Mouse (Mus musculus) hindbrain, postnatal 0 days (tissue): ENCODE measurements around the gene Hsd11b2. TPM values are rescaled to one million over a fixed set of nuclear protein-coding genes. Genes with fewer than 3 reads are reported as not detected.

Source experiments
- ATAC-seq: fragments of 200-750 bp; cut with Nextera tagmentation; 2 replicates; pipeline ENCODE4 v1.8.0; 2017; ENCODE audit warnings: mild to moderate bottlenecking, moderate TSS enrichment, moderate library complexity
- DNase-seq: peaks from one replicate; pipeline ENCODE4 v3.0.0-alpha.2; 2015; ENCODE audit warnings: low spot score
- H3K27ac ChIP-seq: fragments of 300-500 bp; sonication (generic); 2 replicates; pipeline ENCODE4 v1.5.1; 2014; ENCODE audit warnings: mild to moderate bottlenecking
- H3K27me3 ChIP-seq: fragments of 300-500 bp; sonication (generic); 2 replicates; pipeline ENCODE4 v1.6.1; 2014; ENCODE audit warnings: low read length, mixed read lengths; ENCODE audit not compliant: insufficient read depth
- H3K36me3 ChIP-seq: fragments of 300-500 bp; sonication (generic); 2 replicates; pipeline ENCODE4 v1.6.1; 2014; ENCODE audit warnings: low read length, mixed read lengths; ENCODE audit not compliant: insufficient read depth
- H3K4me1 ChIP-seq: fragments of 300-500 bp; sonication (generic); 2 replicates; pipeline ENCODE4 v1.6.1; 2014; ENCODE audit warnings: antibody characterized with exemption, low read length, mixed read lengths; ENCODE audit not compliant: insufficient read depth
- H3K4me2 ChIP-seq: fragments of 300-500 bp; sonication (generic); 2 replicates; pipeline ENCODE4 v1.6.1; 2014; ENCODE audit warnings: low read depth, mild to moderate bottlenecking, low read length, moderate library complexity, mixed read lengths
- H3K4me3 ChIP-seq: fragments of 300-500 bp; sonication (generic); 2 replicates; pipeline ENCODE4 v1.5.1; 2014; ENCODE audit warnings: low read length
- H3K9ac ChIP-seq: fragments of 300-500 bp; sonication (generic); replicated peaks from 2 replicates; pipeline ENCODE4 v1.6.1; 2014; ENCODE audit warnings: mild to moderate bottlenecking, low read length, moderate library complexity, mixed read lengths
- H3K9me3 ChIP-seq: fragments of 300-500 bp; sonication (generic); 2 replicates; pipeline ENCODE4 v1.6.1; 2016; ENCODE audit warnings: low read length, mixed read lengths
- CTCF ChIP-seq: IDR thresholded peaks from 2 replicates; pipeline ENCODE4 v1.5.1; 2016; ENCODE audit warnings: antibody characterized with exemption, control low read depth, low read depth
- WGBS: fragments of 180-500 bp; shearing (Covaris S2); extraction: QIAGEN DNeasy Blood & Tissue Kit; methylation state at CpG from one replicate; pipeline ENCODE4 v1.1.7; 2014; 5-methylcytosine and 5-hydroxymethylcytosine counted together
- polyA plus RNA-seq: library from polyadenylated mRNA; unstranded; fragments of >200 nt; fragmentation: Nextera tagmentation; extraction: Ambion mirVana; gene quantifications from 2 replicates; pipeline ENCODE4 v1.2.1, GENCODE M21; 2015
- total RNA-seq: library from RNA; depleted of rRNA; stranded (reverse); fragments of >200 nt; gene quantifications from 2 replicates; pipeline ENCODE4 v1.2.3, GENCODE M21; 2014

Hsd11b2 gene
- total and polyA plus RNA-seq, 2 experiments from 2014 or later: 6.3 to 9.9 TPM

- no peaks in the 10 kb centered on the region for H3K9me3 ChIP-seq
- H3K4me1 ChIP-seq: no peaks in the 10 kb centered on the region
- H3K36me3 ChIP-seq: 0 out of 2 replicates have a peak, but pooled peaks cover 3% of the 10 kb centered on the region
- no peak overlapping the region for H3K27ac ChIP-seq
- no peak overlapping the region for H3K9ac ChIP-seq
- H3K4me3 ChIP-seq: no peak overlapping the region
- DNase-seq (peak; percentile 62), ATAC-seq (peak; percentile 74)
- no peak overlapping the region for H3K4me2 ChIP-seq
- no peaks in the 10 kb centered on the region for H3K27me3 ChIP-seq
- 40% methylated on average over 14 of the region's 14 CpGs for WGBS
- peak; percentile 83 for TF ChIP-seq CTCF
Measured at GRCm38 (mm10) chr8:105483212-105484029, 35.1 kb upstream of the Hsd11b2 start.

- TF ChIP-seq CTCF: no peak
- no peaks in the 10 kb centered on the region for H3K4me1 ChIP-seq
- WGBS: 47% methylated on average over 3 of the region's 3 CpGs
- H3K4me3 ChIP-seq: no peak overlapping the region
- 0 out of 2 replicates have a peak, but pooled peaks cover 3% of the 10 kb centered on the region for H3K36me3 ChIP-seq
- H3K4me2 ChIP-seq: no peak overlapping the region
- H3K9me3 ChIP-seq: no peaks in the 10 kb centered on the region
- ATAC-seq: no peak; the same call in 1 of the 2 replicates
- H3K27ac ChIP-seq: no peak overlapping the region
- no peak overlapping the region for H3K9ac ChIP-seq
- no peak for DNase-seq
- H3K27me3 ChIP-seq: no peaks in the 10 kb centered on the region
Measured at GRCm38 (mm10) chr8:105484030-105484368, 34.6 kb upstream of the Hsd11b2 start.

- Histone ChIP-seq H3K4me1 (no peaks in the 10 kb centered on the region), H3K9me3 (no peaks in the 10 kb centered on the region), H3K36me3 (0 out of 2 replicates have a peak, but pooled peaks cover 3% of the 10 kb centered on the region), H3K27ac (no peak overlapping the region), H3K9ac (no peak overlapping the region), H3K4me3 (no peak overlapping the region), H3K27me3 (no peaks in the 10 kb centered on the region), H3K4me2 (no peak overlapping the region)
- ATAC-seq: peak; percentile 33; the same call in 1 of the 2 replicates
- WGBS: 42% methylated on average over 2 of the region's 2 CpGs
- DNase-seq: peak; percentile 76
- peak; percentile 79 for TF ChIP-seq CTCF
Measured at GRCm38 (mm10) chr8:105484392-105484791, 34.2 kb upstream of the Hsd11b2 start.

- no peaks in the 10 kb centered on the region for H3K4me1 ChIP-seq
- 0 out of 2 replicates have a peak, but pooled peaks cover 3% of the 10 kb centered on the region for H3K36me3 ChIP-seq
- H3K4me3 ChIP-seq: no peak overlapping the region
- 79% methylated on average over 3 of the region's 3 CpGs for WGBS
- no peak for ATAC-seq
- no peaks in the 10 kb centered on the region for H3K27me3 ChIP-seq
- H3K9ac ChIP-seq: no peak overlapping the region
- TF ChIP-seq CTCF: no peak
- H3K27ac ChIP-seq: no peak overlapping the region
- H3K9me3 ChIP-seq: no peaks in the 10 kb centered on the region
- no peak for DNase-seq
- H3K4me2 ChIP-seq: no peak overlapping the region
Measured at GRCm38 (mm10) chr8:105488082-105488481, 30.5 kb upstream of the Hsd11b2 start.

GRCm38 (mm10) chr8:105489281-105489680 is 29.3 kb upstream of the Hsd11b2 start:
- no peak overlapping the region for H3K4me2 ChIP-seq
- TF ChIP-seq CTCF: no peak
- 44% methylated on average over 1 of the region's 1 CpGs for WGBS
- 0 out of 2 replicates have a peak, but pooled peaks cover 3% of the 10 kb centered on the region for H3K36me3 ChIP-seq
- no peak overlapping the region for H3K4me3 ChIP-seq
- no peaks in the 10 kb centered on the region for H3K27me3 ChIP-seq
- no peak for DNase-seq
- no peaks in the 10 kb centered on the region for H3K9me3 ChIP-seq
- ATAC-seq: no peak
- no peaks in the 10 kb centered on the region for H3K4me1 ChIP-seq
- H3K9ac ChIP-seq: no peak overlapping the region
- no peak overlapping the region for H3K27ac ChIP-seq

- no peak overlapping the region for H3K4me2 ChIP-seq
- peaks cover 18% of the 10 kb centered on the region for H3K4me1 ChIP-seq
- H3K9ac ChIP-seq: no peak overlapping the region
- no peaks in the 10 kb centered on the region for H3K36me3 ChIP-seq
- DNase-seq (no peak), ATAC-seq (no peak)
- TF ChIP-seq CTCF: no peak
- no peaks in the 10 kb centered on the region for H3K9me3 ChIP-seq
- no peak overlapping the region for H3K27ac ChIP-seq
- no peaks in the 10 kb centered on the region for H3K27me3 ChIP-seq
- WGBS: 60% methylated on average over 3 of the region's 3 CpGs
- no peak overlapping the region for H3K4me3 ChIP-seq
Measured at GRCm38 (mm10) chr8:105493495-105493894, 25.1 kb upstream of the Hsd11b2 start.

GRCm38 (mm10) chr8:105494566-105494965 is 24.0 kb upstream of the Hsd11b2 start:
- no peak overlapping the region for H3K9ac ChIP-seq
- H3K9me3 ChIP-seq: no peaks in the 10 kb centered on the region
- DNase-seq (no peak), ATAC-seq (no peak)
- no peaks in the 10 kb centered on the region for H3K36me3 ChIP-seq
- H3K27me3 ChIP-seq: no peaks in the 10 kb centered on the region
- WGBS: 84% methylated on average over 3 of the region's 3 CpGs
- no peak overlapping the region for H3K4me2 ChIP-seq
- peaks cover 18% of the 10 kb centered on the region for H3K4me1 ChIP-seq
- H3K4me3 ChIP-seq: no peak overlapping the region
- TF ChIP-seq CTCF: no peak
- H3K27ac ChIP-seq: 0 out of 2 replicates have a peak overlapping the region, but pooled peaks have one; percentile 17
